Mouse (Mus musculus) CD4-positive, CD25-positive, alpha-beta regulatory T cell, adult 4 months (primary cell): ENCODE results near the gene Proca1. TPM values are rescaled to one million over a fixed set of nuclear protein-coding genes. Genes with fewer than 3 reads are reported as not detected.
"Not testable (repeated sequence)": the region's sequence is repeated elsewhere in the genome, so short reads cannot be mapped to it uniquely, and the experiment has no call there.

Experiments
- ATAC-seq: one replicate; pipeline ENCODE4 v1.8.0; 2017
- polyA plus RNA-seq, 2 experiments: library from polyadenylated mRNA; unstranded; fragments of 100-300 nt; shearing (Covaris generic); gene quantifications; one replicate each; pipeline ENCODE4 v1.2.1; 2017

The Proca1 gene
- polyA plus RNA-seq, 2 experiments from 2014 or later: 2.2 to 6.0 TPM

DNA sequence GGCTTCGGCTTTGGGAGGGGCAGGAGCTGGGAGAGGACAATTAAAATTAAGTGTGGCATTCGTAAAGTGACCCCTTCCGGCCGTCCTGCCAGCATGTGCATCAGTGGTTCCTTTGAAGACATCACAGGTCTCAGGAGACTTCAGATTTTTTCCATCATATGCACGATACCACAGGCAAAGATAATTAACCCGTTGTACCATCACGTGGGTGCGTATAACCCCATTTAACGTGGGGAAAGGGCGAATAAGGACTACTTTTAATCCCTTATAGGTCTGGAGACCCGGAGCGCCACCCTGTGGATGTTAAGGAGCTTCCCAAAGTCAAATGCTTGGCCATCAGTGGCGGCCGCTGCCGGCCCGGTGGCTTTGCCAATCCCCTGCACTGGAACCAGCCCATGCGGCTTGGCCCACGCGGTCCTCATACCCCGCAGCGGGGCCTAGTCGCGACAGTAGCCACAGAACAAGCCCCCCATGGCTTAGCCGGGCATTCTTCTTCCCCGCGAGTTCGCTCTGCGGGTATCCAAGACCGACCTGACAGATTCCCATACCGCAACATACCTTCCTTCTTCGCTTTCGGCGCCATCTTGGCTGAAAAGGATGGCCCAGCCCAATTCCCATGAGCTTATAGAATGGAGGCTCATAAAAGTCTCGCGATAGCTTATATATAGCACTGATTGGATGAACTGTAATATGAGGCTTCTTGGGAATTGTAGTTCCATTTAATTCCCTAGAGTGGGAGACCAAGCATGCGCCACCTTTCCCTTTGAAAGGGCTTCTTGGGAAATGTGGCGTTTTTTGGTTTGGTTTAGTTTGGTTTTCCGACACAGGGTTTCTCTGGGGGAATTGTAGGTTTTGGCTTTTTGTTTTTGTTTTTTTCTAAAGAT is 10.0 kb upstream of the Proca1 start, which contains the start of gene Rpl23a:
Rpl23a (minus strand) TSS at position 624 of the 884 bp plus-strand sequence.
- peak; percentile 96 for ATAC-seq

- ATAC-seq: no peak
Measured at GRCm38 (mm10) chr11:78183884-78184514, 9.2 kb upstream of the Proca1 start.

DNA sequence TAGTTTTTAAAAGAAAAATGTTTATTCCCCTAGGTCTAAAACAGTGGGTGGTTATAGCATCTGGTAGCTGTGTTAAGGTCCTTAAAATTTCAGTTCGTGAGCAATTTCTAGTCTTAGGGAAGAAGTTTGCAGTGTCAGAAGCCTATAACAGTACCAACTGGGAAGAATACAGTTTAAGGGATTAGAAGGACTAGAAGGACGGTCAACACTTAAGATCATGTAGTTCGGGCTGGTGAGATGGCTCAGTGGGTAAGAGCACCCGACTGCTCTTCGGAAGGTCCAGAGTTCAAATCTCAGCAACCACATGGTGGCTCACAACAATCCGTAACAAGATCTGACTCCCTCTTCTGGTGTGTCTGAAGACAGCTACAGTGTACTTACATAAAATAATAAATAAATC is 8.5 kb upstream of the Proca1 start:
- not testable (repeated sequence) for ATAC-seq

DNA sequence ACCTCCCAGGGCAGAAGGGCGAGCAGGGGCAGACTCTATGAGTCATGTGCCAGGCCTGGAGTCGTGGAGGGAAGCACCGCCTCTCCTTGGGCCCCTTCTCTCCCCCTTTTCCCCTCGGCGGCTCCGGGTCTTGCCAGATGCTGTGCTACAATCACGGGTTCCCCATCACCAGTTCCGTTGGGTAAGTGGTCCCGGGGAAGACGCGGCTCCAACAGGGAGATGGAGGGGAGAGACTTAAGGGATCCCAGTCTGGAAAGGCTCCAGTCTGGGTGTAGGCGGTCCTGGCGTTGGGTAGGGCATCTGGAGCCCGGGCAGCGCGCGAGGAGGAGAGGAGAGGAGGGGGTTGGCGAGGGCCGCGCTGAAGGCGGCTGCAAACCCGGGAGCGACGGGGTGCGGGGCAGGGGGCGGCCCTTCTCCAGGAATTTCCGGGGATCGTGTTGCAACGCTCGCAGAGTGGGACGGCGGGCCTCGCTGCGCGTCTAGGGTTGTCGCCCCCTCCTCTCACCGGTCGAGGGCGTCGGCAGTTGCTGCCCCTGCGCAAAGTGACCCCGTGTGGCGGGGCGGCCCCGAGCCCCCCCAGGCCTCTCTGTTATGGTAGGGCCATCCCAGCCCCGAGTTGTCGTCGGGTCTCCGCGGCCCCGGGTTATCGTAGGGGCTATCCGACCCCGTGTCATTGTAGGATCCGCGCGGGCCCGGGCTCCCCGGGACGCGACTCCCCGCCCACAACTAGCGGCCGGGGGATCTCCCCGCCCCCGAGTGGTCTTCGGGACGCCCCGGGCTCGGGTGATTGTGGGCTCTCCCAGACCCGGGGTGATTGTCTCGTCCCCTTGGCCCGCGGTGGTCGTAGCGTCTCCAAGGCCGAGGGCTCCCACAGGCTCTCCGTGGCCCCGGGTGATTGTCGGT is 4.6 kb upstream of the Proca1 start, which contains the start of gene Rab34:
Rab34 (plus strand) TSS at position 100 of the 903 bp plus-strand sequence.
- ATAC-seq: peak; percentile 29

DNA sequence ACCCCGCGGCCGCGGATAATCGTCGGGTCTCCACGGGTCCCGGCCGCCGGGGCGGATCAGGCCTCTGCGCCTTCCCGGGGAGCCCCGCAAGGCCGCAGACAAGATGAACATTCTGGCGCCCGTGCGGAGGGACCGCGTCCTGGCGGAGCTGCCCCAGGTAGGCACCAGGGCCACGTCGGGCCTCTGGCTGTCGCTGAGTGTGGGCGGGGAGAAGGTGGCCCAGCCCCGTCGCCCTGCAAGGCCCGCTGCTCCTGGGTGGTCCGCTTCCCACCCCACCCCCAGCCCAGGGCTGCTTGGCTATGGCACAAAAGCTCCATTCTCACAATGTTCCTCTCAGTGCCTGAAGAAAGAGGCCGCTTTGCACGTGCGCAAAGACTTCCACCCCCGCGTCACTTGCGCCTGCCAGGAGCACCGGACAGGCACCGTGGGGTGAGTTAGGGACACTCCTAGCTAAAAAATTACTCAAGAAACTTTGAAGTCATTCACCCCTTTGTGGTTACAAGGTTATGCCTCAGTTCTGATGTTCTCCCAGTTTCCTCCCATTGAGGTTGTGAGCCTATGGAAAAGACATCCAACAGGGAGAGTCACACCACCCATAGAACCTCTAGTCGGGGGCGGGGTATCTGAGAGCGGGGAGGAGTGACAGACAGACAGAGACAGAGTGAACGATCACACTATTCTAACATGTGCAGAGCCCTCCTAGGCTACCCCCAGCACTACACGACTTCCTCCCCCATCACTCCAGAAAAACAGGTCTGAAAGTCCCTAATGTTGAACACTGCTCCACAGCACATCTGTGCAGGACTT is 3.8 kb upstream of the Proca1 start:
- no peak for ATAC-seq

DNA sequence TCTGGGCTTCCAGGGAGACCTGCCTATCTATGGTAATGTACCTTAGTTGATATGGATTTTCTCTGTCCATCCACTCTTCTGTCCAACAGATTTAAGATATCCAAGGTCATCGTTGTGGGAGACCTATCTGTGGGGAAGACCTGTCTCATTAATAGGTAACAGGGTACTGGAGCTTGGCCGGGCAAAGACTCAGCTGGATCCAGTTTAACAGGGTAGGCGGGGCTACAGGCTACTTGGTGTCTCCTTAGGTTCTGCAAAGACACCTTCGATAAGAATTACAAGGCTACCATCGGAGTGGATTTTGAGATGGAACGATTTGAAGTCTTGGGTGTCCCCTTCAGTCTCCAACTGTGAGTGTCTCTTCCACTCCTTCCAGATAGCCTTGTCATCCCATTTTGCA is 3.2 kb upstream of the Proca1 start:
- no peak for ATAC-seq

GRCm38 (mm10) chr11:78194411-78195100 is 1.4 kb downstream of the Proca1 start:
- peak; percentile 23 for ATAC-seq

DNA sequence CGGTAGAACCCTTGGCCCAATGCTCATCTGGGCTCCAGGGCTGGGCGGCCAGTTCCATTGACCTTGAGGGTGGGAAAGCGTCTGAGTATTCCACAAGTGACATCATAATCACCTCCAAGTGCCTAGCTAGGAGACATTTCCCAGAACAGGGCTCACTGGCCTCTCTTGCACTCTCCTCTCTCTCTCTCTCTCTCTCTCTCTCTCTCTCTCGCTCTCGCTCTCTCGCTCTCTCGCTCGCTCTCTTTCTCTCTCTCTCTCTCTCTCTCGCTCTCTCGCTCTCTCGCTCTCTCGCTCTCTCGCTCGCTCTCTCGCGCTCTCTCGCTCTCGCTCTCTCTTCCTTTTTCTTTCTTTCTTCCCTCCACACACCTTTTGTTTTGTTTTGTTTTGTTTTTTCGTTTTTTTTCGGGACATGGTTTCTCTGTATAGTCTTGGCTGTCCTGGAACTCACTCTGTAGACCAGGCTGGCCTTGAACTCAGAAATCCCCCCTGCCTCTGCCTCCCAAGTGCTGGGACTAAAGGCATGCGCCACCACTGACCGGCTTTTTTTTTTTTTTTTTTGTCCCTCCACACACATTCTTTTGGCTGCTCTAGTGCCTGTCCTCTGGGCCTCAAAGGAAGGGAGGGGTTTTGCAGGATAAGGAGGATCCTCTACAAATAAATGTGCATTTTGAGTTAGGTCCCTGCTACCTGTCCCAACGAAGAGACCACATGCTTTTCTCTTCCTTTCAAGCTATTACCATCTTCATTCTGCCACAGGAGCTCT is 2.1 kb downstream of the Proca1 start:
- ATAC-seq: no peak

DNA sequence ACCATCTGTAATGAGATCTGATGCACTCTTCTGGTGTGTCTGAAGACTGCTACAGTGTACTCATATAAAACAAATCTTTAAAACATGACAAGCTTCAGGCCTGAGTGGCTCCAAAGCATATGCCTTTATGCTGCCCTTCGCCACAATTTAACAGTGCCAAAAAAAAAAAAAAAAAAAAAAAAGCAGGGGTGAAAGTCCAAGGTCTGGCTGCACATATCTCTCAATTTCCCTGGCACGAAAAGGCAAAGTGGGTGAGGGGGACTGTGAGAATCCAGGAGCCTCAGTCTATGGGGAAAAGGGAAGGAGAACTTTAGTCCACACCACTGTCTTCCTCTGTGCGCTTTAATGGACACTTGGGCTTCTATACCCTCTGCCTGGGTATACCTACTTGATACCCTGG is 9.2 kb downstream of the Proca1 start:
- ATAC-seq: no peak

DNA sequence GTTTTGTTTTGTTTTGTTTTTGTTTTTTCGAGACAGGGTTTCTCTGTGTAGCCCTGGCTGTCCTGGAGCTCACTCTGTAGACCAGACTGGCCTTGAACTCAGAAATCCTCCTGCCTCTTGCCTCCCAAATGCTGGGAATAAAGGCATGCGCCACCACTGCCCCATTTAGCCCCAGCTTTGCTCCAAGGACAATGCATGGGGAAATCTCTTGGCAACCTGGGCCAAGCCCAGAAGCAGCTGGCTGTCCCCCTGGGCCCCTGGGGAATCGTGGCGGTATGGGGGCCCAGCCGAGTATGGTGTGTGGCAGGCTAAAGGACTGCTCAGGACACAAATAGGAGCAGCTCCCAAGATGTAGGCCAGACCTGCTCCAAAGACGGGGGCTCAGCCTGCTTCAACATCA is 11.1 kb downstream of the Proca1 start:
- ATAC-seq: no peak

GRCm38 (mm10) chr11:78205361-78206206 is 12.4 kb downstream of the Proca1 start:
- no peak for ATAC-seq

- ATAC-seq: no peak
Measured at GRCm38 (mm10) chr11:78207190-78207589, 14.0 kb downstream of the Proca1 start.

DNA sequence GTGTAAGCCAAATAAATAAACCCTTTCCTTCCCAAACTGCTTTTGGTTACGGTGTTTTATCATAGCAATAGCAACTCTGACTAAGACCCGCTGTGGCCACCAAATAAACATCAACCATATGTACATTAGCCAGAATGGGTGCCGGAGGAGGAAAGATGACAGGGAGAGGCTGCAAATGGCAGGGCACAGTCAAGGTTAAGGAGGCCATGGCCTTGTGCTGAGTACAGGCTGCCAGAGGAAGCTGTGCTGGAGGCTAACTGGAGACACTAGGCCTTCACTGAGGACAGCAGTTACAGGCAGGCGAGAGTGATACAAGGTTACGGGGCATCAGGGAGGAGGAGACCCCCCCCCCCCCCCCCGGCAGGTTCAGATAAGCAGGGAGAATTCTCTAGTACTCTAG is 16.7 kb downstream of the Proca1 start:
- ATAC-seq: no peak

- no peak for ATAC-seq
Measured at GRCm38 (mm10) chr11:78210615-78211014, 17.4 kb downstream of the Proca1 start.

- no peak for ATAC-seq
Measured at GRCm38 (mm10) chr11:78211513-78211912, 18.3 kb downstream of the Proca1 start.

GRCm38 (mm10) chr11:78213086-78213817 is 20.1 kb downstream of the Proca1 start:
- ATAC-seq: no peak

GRCm38 (mm10) chr11:78215709-78216317 is 22.6 kb downstream of the Proca1 start:
- no peak for ATAC-seq

DNA sequence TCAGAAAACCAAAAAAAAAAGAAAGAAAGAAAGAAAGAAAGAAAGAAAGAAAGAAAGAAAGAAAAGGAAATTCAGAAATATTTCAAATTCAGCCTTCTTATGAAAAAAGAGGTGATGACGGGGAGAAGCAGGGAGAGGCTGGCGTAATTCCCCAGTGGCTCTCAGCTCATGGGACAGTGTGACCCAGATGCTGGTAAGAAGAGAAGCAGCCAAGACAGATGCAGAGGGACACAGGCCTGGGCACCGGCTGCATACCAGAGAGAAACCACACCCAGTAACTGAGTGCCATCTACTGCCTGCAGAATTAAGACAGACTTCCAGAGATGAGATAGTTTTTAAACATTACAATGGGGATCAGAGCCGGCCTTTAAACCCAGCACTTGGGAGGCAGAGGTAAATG is 30.4 kb downstream of the Proca1 start:
- no peak for ATAC-seq
